Mouse (Mus musculus) liver, embryonic 16.5 days (tissue): ENCODE data around the gene Edil3. TPM values are rescaled to one million over a fixed set of nuclear protein-coding genes. Genes with fewer than 3 reads are reported as not detected.

ENCODE experiments used
- ATAC-seq: fragments of 200-750 bp; cut with Nextera tagmentation; 2 replicates; pipeline ENCODE4 v1.8.0; 2017; ENCODE audit warnings: low read depth, mild to moderate bottlenecking, moderate number of reproducible peaks, moderate library complexity
- H3K27ac ChIP-seq: fragments of 300-500 bp; sonication (generic); 2 replicates; pipeline ENCODE4 v1.5.1; 2014; ENCODE audit warnings: mild to moderate bottlenecking, low read length
- H3K27me3 ChIP-seq: fragments of 300-500 bp; sonication (generic); 2 replicates; pipeline ENCODE4 v1.6.1; 2014; ENCODE audit warnings: low read depth, low read length, mixed read lengths; ENCODE audit not compliant: control insufficient read depth, insufficient read depth
- H3K36me3 ChIP-seq: fragments of 300-500 bp; sonication (generic); 2 replicates; pipeline ENCODE4 v1.6.1; 2014; ENCODE audit warnings: mild to moderate bottlenecking; ENCODE audit not compliant: control insufficient read depth, insufficient read depth
- H3K4me1 ChIP-seq: fragments of 300-500 bp; sonication (generic); 2 replicates; pipeline ENCODE4 v1.6.1; 2014; ENCODE audit warnings: low read depth, low read length, mixed read lengths; ENCODE audit not compliant: control insufficient read depth
- H3K4me2 ChIP-seq: fragments of 300-500 bp; sonication (generic); 2 replicates; pipeline ENCODE4 v1.6.1; 2014; ENCODE audit warnings: low read depth, low read length, mixed read lengths
- H3K4me3 ChIP-seq: fragments of 300-500 bp; sonication (generic); 2 replicates; pipeline ENCODE4 v1.5.1; 2014; ENCODE audit warnings: low read depth, mild to moderate bottlenecking, low read length
- H3K9ac ChIP-seq: fragments of 300-500 bp; sonication (generic); 2 replicates; pipeline ENCODE4 v1.6.1; 2014; ENCODE audit warnings: low read depth, low read length
- H3K9me3 ChIP-seq: fragments of 300-500 bp; sonication (generic); replicated peaks from 2 replicates; pipeline ENCODE4 v1.6.1; 2016; ENCODE audit warnings: low read length; ENCODE audit not compliant: control insufficient read depth
- WGBS: fragments of 180-500 bp; shearing (Covaris S2); extraction: QIAGEN DNeasy Blood & Tissue Kit; methylation state at CpG from one replicate; pipeline ENCODE4 v1.1.7; 2014; ENCODE audit not compliant: insufficient replicate concordance; 5-methylcytosine and 5-hydroxymethylcytosine counted together
- polyA plus RNA-seq: library from polyadenylated mRNA; unstranded; fragments of >200 nt; fragmentation: Nextera tagmentation; extraction: Ambion mirVana; gene quantifications from 2 replicates; pipeline ENCODE4 v1.2.1, GENCODE M21; 2015

The Edil3 gene
- polyA plus RNA-seq, 1 experiment from 2014 or later = 0.17 TPM

DNA sequence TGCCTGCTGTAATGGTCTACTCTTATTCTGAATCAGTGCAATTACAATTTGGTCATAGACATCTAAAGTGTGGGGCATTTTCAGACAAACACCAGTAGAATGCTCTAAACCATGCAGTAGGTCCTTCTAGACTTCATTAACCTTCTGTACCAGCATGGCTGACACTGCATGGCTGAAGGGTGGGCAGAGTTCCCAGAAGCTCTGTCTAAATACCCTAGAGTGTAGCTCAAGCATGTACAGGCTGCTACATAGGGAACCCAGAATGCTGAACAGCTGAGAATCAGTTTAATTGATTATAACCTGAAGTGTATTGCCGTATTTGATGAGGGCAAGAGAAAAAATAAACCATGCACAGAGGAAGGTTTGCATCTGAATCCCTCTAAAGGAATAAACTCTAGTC lies 86.1 kb downstream of the Edil3 start:
- Histone ChIP-seq H3K4me1 (no peaks in the 10 kb centered on the region), H3K9ac (no peak overlapping the region), H3K27me3 (no peaks in the 10 kb centered on the region), H3K27ac (no peak overlapping the region), H3K36me3 (no peaks in the 10 kb centered on the region), H3K4me2 (no peak overlapping the region), H3K9me3 (no peaks in the 10 kb centered on the region), H3K4me3 (no peak overlapping the region)
- no peak for ATAC-seq
- 64% methylated on average over 1 of the region's 1 CpGs for WGBS

DNA sequence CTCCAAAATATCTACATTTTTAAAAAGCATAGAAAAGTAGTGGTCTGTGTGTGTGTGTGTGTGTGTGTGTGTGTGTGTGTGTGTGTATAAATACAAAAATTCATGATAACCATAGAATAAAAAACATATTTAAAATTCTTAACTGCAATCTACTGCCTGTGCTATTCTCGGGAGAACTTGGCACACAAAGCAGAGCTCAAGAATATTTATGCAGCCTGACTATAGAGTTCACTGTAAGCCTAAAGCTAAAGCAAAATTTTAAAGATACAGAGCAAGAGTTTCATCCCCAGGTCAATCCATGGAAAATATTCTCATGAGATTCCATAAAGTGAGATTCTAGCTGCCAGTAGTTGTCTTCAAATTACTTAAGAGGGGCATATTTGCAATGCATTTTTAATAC lies 86.9 kb downstream of the Edil3 start:
- no peak overlapping the region for H3K27ac ChIP-seq
- no peak for ATAC-seq
- H3K4me1 ChIP-seq = no peaks in the 10 kb centered on the region
- no peaks in the 10 kb centered on the region for H3K27me3 ChIP-seq
- H3K4me3 ChIP-seq = no peak overlapping the region
- H3K9ac ChIP-seq = no peak overlapping the region
- no peaks in the 10 kb centered on the region for H3K36me3 ChIP-seq
- 41% methylated on average over 1 of the region's 1 CpGs for WGBS
- H3K4me2 ChIP-seq = no peak overlapping the region
- H3K9me3 ChIP-seq = no peaks in the 10 kb centered on the region

DNA sequence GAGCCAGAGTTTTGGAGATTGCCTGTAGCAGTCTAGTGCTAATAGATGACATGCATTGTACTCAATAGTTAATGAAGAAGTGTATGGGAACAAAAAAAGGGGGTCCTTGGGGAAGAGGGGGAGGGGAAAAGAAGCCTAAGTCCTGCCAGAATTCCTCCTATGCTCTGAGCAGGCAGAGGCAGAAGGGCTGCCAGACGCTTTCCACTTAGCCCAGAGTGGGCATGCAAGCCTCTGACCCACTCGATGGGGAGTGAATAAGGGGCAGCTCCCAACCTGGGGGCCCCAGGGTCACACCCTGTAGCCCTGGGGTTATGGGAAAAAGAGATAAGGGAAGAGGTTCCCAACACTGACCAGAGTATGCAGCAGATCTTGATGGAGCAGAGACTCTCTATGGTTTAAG lies 95.2 kb downstream of the Edil3 start:
- no peak overlapping the region for H3K4me3 ChIP-seq
- no peaks in the 10 kb centered on the region for H3K27me3 ChIP-seq
- H3K4me2 ChIP-seq = no peak overlapping the region
- no peak for ATAC-seq
- no peaks in the 10 kb centered on the region for H3K4me1 ChIP-seq
- no peaks in the 10 kb centered on the region for H3K36me3 ChIP-seq
- H3K9ac ChIP-seq = no peak overlapping the region
- WGBS = 54% methylated on average over 2 of the region's 2 CpGs
- H3K9me3 ChIP-seq = no peaks in the 10 kb centered on the region
- H3K27ac ChIP-seq = no peak overlapping the region

DNA sequence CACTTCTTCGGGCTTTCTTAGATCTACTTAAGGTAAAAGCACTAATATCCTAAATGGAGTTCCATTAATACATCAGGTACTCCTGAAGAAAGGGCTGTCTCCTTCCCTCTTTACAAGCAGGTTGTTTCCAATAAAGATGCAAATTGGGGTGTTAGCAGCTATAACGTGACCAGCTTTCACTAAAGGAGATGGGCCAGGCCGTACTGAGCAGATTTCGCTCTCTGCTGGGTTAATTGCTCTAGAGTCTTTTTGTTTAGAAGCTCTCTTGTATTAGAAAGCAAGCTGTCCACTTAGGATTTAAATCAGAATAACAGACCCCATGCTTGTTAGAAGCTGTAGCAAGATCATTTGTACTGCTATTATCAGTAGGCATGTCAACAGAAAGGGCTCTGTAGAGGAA lies 108.4 kb downstream of the Edil3 start:
- Histone ChIP-seq H3K4me3 (no peak overlapping the region), H3K4me1 (no peaks in the 10 kb centered on the region), H3K27me3 (no peaks in the 10 kb centered on the region), H3K9me3 (no peaks in the 10 kb centered on the region), H3K36me3 (no peaks in the 10 kb centered on the region), H3K4me2 (no peak overlapping the region), H3K9ac (no peak overlapping the region), H3K27ac (no peak overlapping the region)
- 68% methylated on average over 4 of the region's 4 CpGs for WGBS
- no peak for ATAC-seq

DNA sequence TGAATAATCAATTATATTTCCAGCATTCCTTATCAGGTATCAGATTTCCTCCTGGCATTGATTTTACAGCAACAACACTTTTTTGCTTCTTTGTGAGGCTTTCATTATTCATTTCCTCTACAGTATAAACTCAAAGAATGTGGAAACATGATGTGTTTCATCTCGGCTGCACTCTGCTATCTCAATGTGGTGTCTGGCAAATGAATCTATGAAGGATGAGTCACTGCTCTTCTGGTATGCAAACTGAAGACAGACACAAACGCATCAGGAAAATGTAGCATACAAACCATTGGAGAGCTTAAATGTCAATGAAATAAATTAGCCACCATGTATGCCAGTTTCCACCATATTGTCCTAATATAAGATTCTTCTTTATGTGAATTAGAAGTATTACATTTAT lies 117.3 kb downstream of the Edil3 start:
- H3K9me3 ChIP-seq = no peaks in the 10 kb centered on the region
- H3K4me3 ChIP-seq = no peak overlapping the region
- no peak overlapping the region for H3K27ac ChIP-seq
- ATAC-seq = no peak
- H3K27me3 ChIP-seq = no peaks in the 10 kb centered on the region
- H3K36me3 ChIP-seq = no peaks in the 10 kb centered on the region
- H3K4me2 ChIP-seq = no peak overlapping the region
- H3K4me1 ChIP-seq = no peaks in the 10 kb centered on the region
- no peak overlapping the region for H3K9ac ChIP-seq
- WGBS = 55% methylated on average over 2 of the region's 2 CpGs

DNA sequence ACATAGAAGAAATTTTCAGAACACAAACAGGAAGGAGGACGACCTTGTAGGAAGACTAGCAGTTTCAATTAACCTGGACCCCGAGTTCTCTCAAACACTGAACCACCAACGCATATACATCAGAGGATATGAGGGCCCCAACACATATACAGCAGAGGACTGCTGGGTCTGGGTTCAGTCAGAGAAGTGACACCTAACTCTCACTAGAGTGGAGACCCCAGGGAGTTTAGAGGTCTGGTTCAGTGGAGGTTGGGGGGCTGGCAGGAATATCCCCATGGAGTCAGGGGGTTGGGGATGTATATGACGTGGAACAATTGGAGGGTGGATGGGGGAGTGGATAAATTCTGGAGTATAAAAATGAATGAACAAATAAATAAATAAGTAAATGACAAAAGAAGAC lies 151.1 kb downstream of the Edil3 start:
- WGBS = 61% methylated on average over 4 of the region's 4 CpGs
- ATAC-seq = no peak
- no peaks in the 10 kb centered on the region for H3K27me3 ChIP-seq
- H3K9ac ChIP-seq = no peak overlapping the region
- H3K4me2 ChIP-seq = no peak overlapping the region
- no peaks in the 10 kb centered on the region for H3K36me3 ChIP-seq
- H3K9me3 ChIP-seq = no peaks in the 10 kb centered on the region
- H3K4me1 ChIP-seq = no peaks in the 10 kb centered on the region
- H3K27ac ChIP-seq = no peak overlapping the region
- H3K4me3 ChIP-seq = no peak overlapping the region

DNA sequence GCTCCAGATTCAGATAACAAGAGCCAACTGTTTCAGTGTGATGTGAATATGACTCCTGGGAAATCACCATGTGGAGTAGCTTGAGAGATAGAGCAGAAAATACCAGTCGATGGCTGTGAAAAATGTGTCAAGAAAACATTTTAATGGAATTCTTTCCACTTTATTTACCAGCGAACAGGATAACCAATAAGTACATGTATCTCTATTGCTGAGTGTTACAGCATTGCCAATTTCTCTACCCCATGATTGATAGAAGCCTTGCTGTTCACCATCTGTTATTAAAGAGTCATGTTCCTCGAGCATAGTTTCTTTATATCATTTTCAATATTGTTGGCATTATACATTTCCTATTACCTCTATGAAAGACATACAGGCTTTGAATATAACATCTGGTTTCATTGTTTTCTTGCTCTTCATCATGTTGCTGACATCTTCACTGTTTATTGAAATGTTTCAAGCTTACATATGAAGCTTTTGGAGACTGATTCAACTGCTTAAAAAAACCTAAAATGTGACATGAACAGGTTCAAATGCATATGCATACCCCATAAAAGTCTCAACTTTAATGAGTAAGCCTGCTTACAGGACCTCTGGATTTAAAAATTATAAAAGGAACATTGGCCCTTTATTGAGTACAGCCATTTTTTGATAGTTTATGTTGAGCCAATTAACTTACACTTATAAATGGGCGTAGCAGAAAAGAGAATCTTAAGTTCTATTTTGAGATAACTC lies 186.6 kb downstream of the Edil3 start:
- WGBS = 57% methylated on average over 4 of the region's 4 CpGs

DNA sequence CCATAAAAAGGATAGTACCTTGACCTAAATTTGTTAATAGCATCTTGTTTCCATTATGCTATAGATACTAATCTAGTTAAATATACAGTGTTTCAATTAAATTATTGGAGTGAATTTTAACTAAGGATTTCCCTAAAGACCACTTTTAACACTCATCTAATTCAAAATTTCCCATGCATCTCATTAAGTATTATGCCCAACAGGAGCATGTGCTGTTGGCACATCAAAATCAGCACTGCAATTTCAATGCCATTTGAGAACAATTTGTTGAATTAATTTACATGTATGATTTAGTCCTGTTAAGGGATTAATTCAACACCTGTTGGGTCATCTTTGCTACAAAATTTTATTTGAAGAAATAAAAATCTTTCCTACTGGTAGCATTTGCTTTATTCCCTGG lies 191.2 kb downstream of the Edil3 start:
- no peak overlapping the region for H3K9ac ChIP-seq
- no peak for ATAC-seq
- H3K4me1 ChIP-seq = no peaks in the 10 kb centered on the region
- H3K36me3 ChIP-seq = no peaks in the 10 kb centered on the region
- no peaks in the 10 kb centered on the region for H3K27me3 ChIP-seq
- H3K4me2 ChIP-seq = no peak overlapping the region
- H3K9me3 ChIP-seq = no peaks in the 10 kb centered on the region
- H3K4me3 ChIP-seq = no peak overlapping the region
- no peak overlapping the region for H3K27ac ChIP-seq

More for the DNA sequence above, 186.6 kb downstream of the Edil3 start:
- Histone ChIP-seq H3K4me1 (no peaks in the 10 kb centered on the region), H3K27me3 (no peaks in the 10 kb centered on the region), H3K4me3 (no peak overlapping the region), H3K27ac (no peak overlapping the region), H3K36me3 (no peaks in the 10 kb centered on the region), H3K9me3 (no peaks in the 10 kb centered on the region), H3K9ac (no peak overlapping the region), H3K4me2 (no peak overlapping the region)
- no peak for ATAC-seq

DNA sequence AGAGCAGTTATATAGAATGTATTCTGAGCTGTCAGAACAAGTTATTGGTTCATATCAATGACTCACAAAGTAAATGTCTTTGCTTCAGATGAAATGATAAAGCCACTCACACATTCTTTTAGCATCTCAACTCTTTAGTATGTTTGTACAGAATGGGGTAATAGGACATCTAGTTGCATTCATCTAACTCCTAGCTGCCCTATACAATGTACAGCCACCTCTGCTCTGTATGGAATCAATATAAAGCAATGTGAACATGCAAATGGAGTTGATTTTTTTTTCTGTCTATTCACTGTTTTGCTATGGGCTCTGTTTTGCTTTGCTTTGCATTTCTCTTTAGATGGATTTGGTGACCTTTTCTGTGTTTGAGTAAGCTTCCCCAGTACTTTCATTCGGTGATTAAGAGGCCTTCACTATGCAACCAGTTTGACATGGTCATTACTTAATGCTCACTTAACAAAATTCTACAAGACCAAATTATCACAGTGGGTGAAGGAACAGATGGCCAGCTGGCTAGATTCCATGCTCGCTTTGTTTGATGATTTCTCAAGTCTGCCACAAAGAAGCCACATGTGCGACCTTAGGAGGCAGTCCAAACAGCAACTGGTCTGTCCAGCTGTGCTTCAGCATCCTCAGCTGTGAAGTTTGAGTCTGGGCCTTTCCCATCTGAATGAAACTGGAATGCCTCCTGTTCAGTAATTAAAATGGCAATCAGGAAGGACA lies 208.7 kb downstream of the Edil3 start:
- ATAC-seq = no peak
- Histone ChIP-seq H3K4me3 (no peak overlapping the region), H3K27me3 (no peaks in the 10 kb centered on the region), H3K27ac (no peak overlapping the region), H3K4me2 (no peak overlapping the region), H3K4me1 (no peaks in the 10 kb centered on the region), H3K36me3 (no peaks in the 10 kb centered on the region), H3K9ac (no peak overlapping the region), H3K9me3 (no peaks in the 10 kb centered on the region)
- 55% methylated on average over 3 of the region's 3 CpGs for WGBS
